Mouse (Mus musculus) hindbrain, postnatal 0 days (tissue): ENCODE results near the gene Foxk1. TPM values are rescaled to one million over a fixed set of nuclear protein-coding genes. Genes with fewer than 3 reads are reported as not detected.
A peak's percentile ranks its signal among the peaks of the same experiment; 100 is the strongest.

Experiments used
- ATAC-seq: fragments of 200-750 bp; cut with Nextera tagmentation; 2 replicates; pipeline ENCODE4 v1.8.0; 2017; ENCODE audit warnings: mild to moderate bottlenecking, moderate TSS enrichment, moderate library complexity
- DNase-seq: peaks from one replicate; pipeline ENCODE4 v3.0.0-alpha.2; 2015; ENCODE audit warnings: low spot score
- H3K27ac ChIP-seq: fragments of 300-500 bp; sonication (generic); 2 replicates; pipeline ENCODE4 v1.5.1; 2014; ENCODE audit warnings: mild to moderate bottlenecking
- H3K27me3 ChIP-seq: fragments of 300-500 bp; sonication (generic); 2 replicates; pipeline ENCODE4 v1.6.1; 2014; ENCODE audit warnings: low read length, mixed read lengths; ENCODE audit not compliant: insufficient read depth
- H3K36me3 ChIP-seq: fragments of 300-500 bp; sonication (generic); 2 replicates; pipeline ENCODE4 v1.6.1; 2014; ENCODE audit warnings: low read length, mixed read lengths; ENCODE audit not compliant: insufficient read depth
- H3K4me1 ChIP-seq: fragments of 300-500 bp; sonication (generic); 2 replicates; pipeline ENCODE4 v1.6.1; 2014; ENCODE audit warnings: antibody characterized with exemption, low read length, mixed read lengths; ENCODE audit not compliant: insufficient read depth
- H3K4me2 ChIP-seq: fragments of 300-500 bp; sonication (generic); 2 replicates; pipeline ENCODE4 v1.6.1; 2014; ENCODE audit warnings: low read depth, mild to moderate bottlenecking, low read length, moderate library complexity, mixed read lengths
- H3K4me3 ChIP-seq: fragments of 300-500 bp; sonication (generic); 2 replicates; pipeline ENCODE4 v1.5.1; 2014; ENCODE audit warnings: low read length
- H3K9ac ChIP-seq: fragments of 300-500 bp; sonication (generic); replicated peaks from 2 replicates; pipeline ENCODE4 v1.6.1; 2014; ENCODE audit warnings: mild to moderate bottlenecking, low read length, moderate library complexity, mixed read lengths
- H3K9me3 ChIP-seq: fragments of 300-500 bp; sonication (generic); 2 replicates; pipeline ENCODE4 v1.6.1; 2016; ENCODE audit warnings: low read length, mixed read lengths
- CTCF ChIP-seq: IDR thresholded peaks from 2 replicates; pipeline ENCODE4 v1.5.1; 2016; ENCODE audit warnings: antibody characterized with exemption, control low read depth, low read depth
- WGBS: fragments of 180-500 bp; shearing (Covaris S2); extraction: QIAGEN DNeasy Blood & Tissue Kit; methylation state at CpG from one replicate; pipeline ENCODE4 v1.1.7; 2014; 5-methylcytosine and 5-hydroxymethylcytosine counted together
- polyA plus RNA-seq: library from polyadenylated mRNA; unstranded; fragments of >200 nt; fragmentation: Nextera tagmentation; extraction: Ambion mirVana; gene quantifications from 2 replicates; pipeline ENCODE4 v1.2.1, GENCODE M21; 2015
- total RNA-seq: library from RNA; depleted of rRNA; stranded (reverse); fragments of >200 nt; gene quantifications from 2 replicates; pipeline ENCODE4 v1.2.3, GENCODE M21; 2014

Gene Foxk1
- total and polyA plus RNA-seq, 2 experiments from 2014 or later: 4.6 to 23.3 TPM

- WGBS: under 1% methylated on average over 60 of the region's 67 CpGs
- peaks cover 25% of the 10 kb centered on the region for H3K4me1 ChIP-seq
These were observed 636 bp downstream of the Foxk1 start for GRCm38 (mm10) chr5:142401641-142402625.

GRCm38 (mm10) chr5:142403694-142404093 lies 2.4 kb downstream of the Foxk1 start:
- H3K4me2 ChIP-seq: peak overlapping the region; percentile 93
- no peaks in the 10 kb centered on the region for H3K27me3 ChIP-seq
- ATAC-seq: no peak
- DNase-seq: no peak
- no peak overlapping the region for H3K4me3 ChIP-seq
- WGBS: 74% methylated on average over 3 of the region's 3 CpGs
- peaks cover 25% of the 10 kb centered on the region for H3K4me1 ChIP-seq
- H3K36me3 ChIP-seq: no peaks in the 10 kb centered on the region
- 0 out of 2 replicates have a peak overlapping the region, but pooled peaks have one; percentile 4 for H3K9ac ChIP-seq
- no peaks in the 10 kb centered on the region for H3K9me3 ChIP-seq
- H3K27ac ChIP-seq: no peak overlapping the region
- TF ChIP-seq CTCF: no peak

More at GRCm38 (mm10) chr5:142401641-142402625, 636 bp downstream of the Foxk1 start:
- peak overlapping the region; percentile 80 for H3K4me3 ChIP-seq
- no peaks in the 10 kb centered on the region for H3K27me3 ChIP-seq
- ATAC-seq (peak; percentile 61), DNase-seq (peak; percentile 57)
- H3K27ac ChIP-seq: peak overlapping the region; percentile 85
- H3K9ac ChIP-seq: peak overlapping the region; percentile 88
- H3K36me3 ChIP-seq: no peaks in the 10 kb centered on the region
- H3K4me2 ChIP-seq: peak overlapping the region; percentile 93
- H3K9me3 ChIP-seq: no peaks in the 10 kb centered on the region
- TF ChIP-seq CTCF: 0 out of 2 replicates have a peak, but pooled peaks have one; percentile 19

GRCm38 (mm10) chr5:142404307-142404706 lies 3.0 kb downstream of the Foxk1 start:
- ATAC-seq (no peak), DNase-seq (no peak)
- Histone ChIP-seq H3K4me2 (peak overlapping the region; percentile 93), H3K9me3 (no peaks in the 10 kb centered on the region), H3K27me3 (no peaks in the 10 kb centered on the region), H3K36me3 (no peaks in the 10 kb centered on the region), H3K4me1 (peaks cover 25% of the 10 kb centered on the region), H3K9ac (no peak overlapping the region; the same call in 1 of the 2 replicates), H3K4me3 (no peak overlapping the region), H3K27ac (no peak overlapping the region)
- TF ChIP-seq CTCF: no peak
- WGBS: 67% methylated on average over 1 of the region's 1 CpGs

- no peaks in the 10 kb centered on the region for H3K27me3 ChIP-seq
- no peak overlapping the region for H3K27ac ChIP-seq
- H3K4me1 ChIP-seq: peaks cover 29% of the 10 kb centered on the region
- no peaks in the 10 kb centered on the region for H3K9me3 ChIP-seq
- no peak for ATAC-seq
- no peak for DNase-seq
- H3K4me2 ChIP-seq: no peak overlapping the region
- no peak overlapping the region for H3K9ac ChIP-seq
- H3K36me3 ChIP-seq: no peaks in the 10 kb centered on the region
- TF ChIP-seq CTCF: no peak
- 68% methylated on average over 6 of the region's 6 CpGs for WGBS
- H3K4me3 ChIP-seq: no peak overlapping the region
These were observed 4.1 kb downstream of the Foxk1 start for GRCm38 (mm10) chr5:142405426-142405825.

- ATAC-seq (no peak), DNase-seq (no peak)
- no peak overlapping the region for H3K9ac ChIP-seq
- no peak overlapping the region for H3K4me2 ChIP-seq
- H3K36me3 ChIP-seq: no peaks in the 10 kb centered on the region
- H3K9me3 ChIP-seq: no peaks in the 10 kb centered on the region
- H3K4me3 ChIP-seq: no peak overlapping the region
- H3K27me3 ChIP-seq: no peaks in the 10 kb centered on the region
- peaks cover 27% of the 10 kb centered on the region for H3K4me1 ChIP-seq
- WGBS: 93% methylated on average over 7 of the region's 7 CpGs
- H3K27ac ChIP-seq: no peak overlapping the region
- no peak for TF ChIP-seq CTCF
These were observed 5.1 kb downstream of the Foxk1 start for GRCm38 (mm10) chr5:142406401-142406800.

- Histone ChIP-seq H3K27ac (no peak overlapping the region), H3K36me3 (no peaks in the 10 kb centered on the region), H3K9me3 (no peaks in the 10 kb centered on the region), H3K4me3 (no peak overlapping the region), H3K9ac (no peak overlapping the region), H3K4me2 (no peak overlapping the region), H3K4me1 (peaks cover 27% of the 10 kb centered on the region), H3K27me3 (no peaks in the 10 kb centered on the region)
- 80% methylated on average over 11 of the region's 11 CpGs for WGBS
- no peak for TF ChIP-seq CTCF
- ATAC-seq: no peak
- DNase-seq: no peak
These were observed 5.6 kb downstream of the Foxk1 start for GRCm38 (mm10) chr5:142406937-142407336.
